ENCODE assay signal across 23 mouse cellular contexts in the genomic region with DNA sequence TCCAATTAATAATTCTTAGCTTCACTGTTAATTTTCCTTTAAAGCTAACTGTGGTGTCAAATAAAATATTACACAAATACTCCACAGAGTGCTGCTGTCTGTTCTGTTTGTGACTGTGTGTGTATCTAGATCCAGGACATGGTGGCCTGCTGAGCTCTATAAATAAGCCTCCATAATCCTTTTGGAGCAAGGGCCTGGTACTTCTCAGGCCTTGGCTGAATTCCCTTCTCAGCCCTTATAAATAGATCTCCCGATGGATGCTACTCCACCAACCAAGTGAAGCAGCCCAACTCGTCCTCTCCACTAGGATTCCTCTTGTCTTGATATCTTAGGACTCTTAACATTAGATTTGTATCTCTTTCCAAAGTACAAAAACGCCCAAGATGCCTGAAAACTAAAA. TPM values are rescaled to one million over a fixed set of nuclear protein-coding genes. Genes with fewer than 3 reads are reported as not detected.
DNase-seq lines count a peak whose midpoint lies in the region; ATAC-seq lines count a peak whose summit lies in the region.
"Had no signal": no experiment of that assay in that cellular context is flagged by ENCODE, and none has a peak within 500 bp of the region (broad histone marks: within the 10 kb centered on the region; RNA-seq: fewer than 3 reads in every experiment).

No protein-coding gene starts in this region.

- ATAC-seq in heart, embryonic 16.5 days (replicated peaks; ENCODE audit: extremely low read depth, insufficient read depth, low FRiP score) = peak; percentile 42; the same call in 1 of the 2 replicates
- no peak for ATAC-seq in forebrain, embryonic 15.5 days (replicated peaks)
- ATAC-seq: Patski had no signal

- H3K4me3 ChIP-seq in heart, embryonic 16.5 days (ENCODE audit: low read length) = no peak overlapping the region
- no peak overlapping the region for H3K4me3 ChIP-seq in forebrain, embryonic 15.5 days
- H3K4me3 ChIP-seq: embryonic facial prominence, embryonic 12.5 days; hindbrain, embryonic 15.5 days; limb, embryonic 12.5 days; neural tube, embryonic 13.5 days had no signal

- H3K27ac ChIP-seq in heart, embryonic 16.5 days (ENCODE audit: low read length) = peak overlapping the region; percentile 46; the same call in 1 of the 2 replicates
- no peak overlapping the region for H3K27ac ChIP-seq in forebrain, embryonic 15.5 days (replicated peaks)
- H3K27ac ChIP-seq: embryonic facial prominence, embryonic 12.5 days; hindbrain, embryonic 15.5 days; limb, embryonic 12.5 days; neural tube, embryonic 13.5 days had no signal

- no peak overlapping the region for H3K4me2 ChIP-seq in heart, embryonic 16.5 days (ENCODE audit: low read depth, low read length)
- H3K4me2 ChIP-seq in forebrain, embryonic 15.5 days (replicated peaks) = no peak overlapping the region

- H3K36me3 ChIP-seq in heart, embryonic 16.5 days (ENCODE audit: control insufficient read depth, insufficient read depth) = no peaks in the 10 kb centered on the region
- H3K36me3 ChIP-seq in forebrain, embryonic 15.5 days = no peaks in the 10 kb centered on the region
- H3K36me3 ChIP-seq: embryonic facial prominence, embryonic 12.5 days; hindbrain, embryonic 15.5 days; limb, embryonic 12.5 days; neural tube, embryonic 13.5 days had no signal

- no peaks in the 10 kb centered on the region for H3K9me3 ChIP-seq in heart, embryonic 16.5 days (replicated peaks; ENCODE audit: control insufficient read depth, low read length)
- no peaks in the 10 kb centered on the region for H3K9me3 ChIP-seq in forebrain, embryonic 15.5 days
- H3K9me3 ChIP-seq: embryonic facial prominence, embryonic 12.5 days; hindbrain, embryonic 15.5 days; limb, embryonic 12.5 days; neural tube, embryonic 13.5 days had no signal

- H3K9ac ChIP-seq in heart, embryonic 16.5 days (ENCODE audit: low read length) = no peak overlapping the region
- no peak overlapping the region for H3K9ac ChIP-seq in forebrain, embryonic 15.5 days (replicated peaks)
- H3K9ac ChIP-seq: embryonic facial prominence, embryonic 12.5 days; hindbrain, embryonic 15.5 days; limb, embryonic 12.5 days; neural tube, embryonic 13.5 days had no signal

- no peaks in the 10 kb centered on the region; the same call in 1 of the 2 replicates for H3K27me3 ChIP-seq in heart, embryonic 16.5 days (ENCODE audit: control insufficient read depth, insufficient read depth, low read length)
- no peaks in the 10 kb centered on the region for H3K27me3 ChIP-seq in forebrain, embryonic 15.5 days
- H3K27me3 ChIP-seq: embryonic facial prominence, embryonic 12.5 days; hindbrain, embryonic 15.5 days; neural tube, embryonic 13.5 days had no signal

- 52% methylated on average over 3 of the region's 3 CpGs for WGBS in heart, embryonic 16.5 days
- 55% methylated on average over 3 of the region's 3 CpGs for WGBS in forebrain, embryonic 15.5 days

- intact Hi-C loops in heart, postnatal 36 days (cut with DNase I) = no loop called here

- DNase-seq in heart, adult 11 months = peak; percentile 85
- DNase-seq in heart, postnatal 36 days = no peak
- DNase-seq in brain, adult 2 months (ENCODE audit: low read depth, low spot score) = peak; percentile 92
- DNase-seq in cerebellum, adult 8-10 months = peak; percentile 55
- DNase-seq in thymus, postnatal 10 days (ENCODE audit: low spot score in 2 of 2) = no peak
- DNase-seq in neural tube, embryonic 10.5 days (ENCODE audit: extremely low spot score, low spot score) = no peak
- DNase-seq: B cell, adult 2 months; kidney, adult 18-20 months; kidney, postnatal 4 days; right cerebral cortex, postnatal 25 days had no signal

- 0 out of 2 replicates have a peak, but pooled peaks cover 3% of the 10 kb centered on the region for H3K4me1 ChIP-seq in heart, embryonic 16.5 days (ENCODE audit: control insufficient read depth, insufficient read depth, low read length)
- no peaks in the 10 kb centered on the region for H3K4me1 ChIP-seq in forebrain, embryonic 15.5 days
- H3K4me1 ChIP-seq: embryonic facial prominence, embryonic 12.5 days; hindbrain, embryonic 15.5 days; limb, embryonic 12.5 days; neural tube, embryonic 13.5 days had no signal

RNA-seq across cellular contexts. Expression of gene Xk, which starts 1.4 kb away (rescaled TPM):
- 10 to 100 TPM in 1 of 2 experiments, 1 to 10 TPM in 1; 4.8 to 11.0 TPM for total RNA-seq in heart, postnatal 36 days (2021)
- polyA plus RNA-seq in heart, embryonic 16.5 days (2015; fragmentation: Nextera tagmentation; extraction: Ambion mirVana) = 3.0 and 3.2 TPM in 2 replicates
- 3.2 and 3.7 TPM in 2 replicates for polyA plus RNA-seq in forebrain, embryonic 15.5 days (2015; fragmentation: Nextera tagmentation; extraction: Ambion mirVana)

RNA-seq across cellular contexts. Expression of gene H2al1m, which starts 12.5 kb away (rescaled TPM):
- under 1 TPM in 1 of 2 experiments, not detected in 1; 0.54 TPM for total RNA-seq in heart, postnatal 36 days (2021)
- polyA plus RNA-seq in heart, embryonic 16.5 days (2015; fragmentation: Nextera tagmentation; extraction: Ambion mirVana) = not detected in 2 replicates
- 0.36 TPM in 1 of 2 replicates, not detected in the other for polyA plus RNA-seq in forebrain, embryonic 15.5 days (2015; fragmentation: Nextera tagmentation; extraction: Ambion mirVana)
- total RNA-seq: left cerebral cortex, adult 18-20 months had no signal
- polyA plus RNA-seq: embryonic facial prominence, embryonic 12.5 days; limb, embryonic 12.5 days; lung, embryonic 16.5 days; neural tube, embryonic 13.5 days; Patski; thymus, postnatal 0 days had no signal

RNA-seq across cellular contexts. Expression of gene Gm14862, which starts 14.4 kb away (rescaled TPM):
- total RNA-seq in heart, postnatal 36 days (2021) = not detected
- polyA plus RNA-seq in heart, embryonic 16.5 days (2015; fragmentation: Nextera tagmentation; extraction: Ambion mirVana) = not detected in 2 replicates
- polyA plus RNA-seq in forebrain, embryonic 15.5 days (2015; fragmentation: Nextera tagmentation; extraction: Ambion mirVana) = 0.26 TPM in 1 of 2 replicates, not detected in the other
- total RNA-seq: adrenal gland, postnatal 4 days; common myeloid progenitor, adult 5-6 weeks; left cerebral cortex, adult 18-20 months had no signal
- polyA plus RNA-seq: gonadal fat pad, adult 2 months; hindbrain, embryonic 15.5 days; limb, embryonic 12.5 days; lung, embryonic 16.5 days; neural tube, embryonic 13.5 days; Patski; thymus, postnatal 0 days had no signal

Comparison
In these comparisons a context has a peak if more than half of its experiments do, and no peak if none do; other contexts are left out.
1. DNase-seq: peak in heart, adult 11 months (single experiment), brain, adult 2 months (single experiment) and cerebellum, adult 8-10 months (single experiment); none in heart, postnatal 36 days (0 of 2), thymus, postnatal 10 days (0 of 2) and neural tube, embryonic 10.5 days (single experiment).